Mouse (Mus musculus) embryo, embryonic 10.5 days (tissue): ENCODE results near the gene Chd2.

Experiments
- DNase-seq: peaks from one replicate; pipeline ENCODE4 v3.0.0-alpha.2; 2015; ENCODE audit warnings: low spot score

Chd2 gene

GRCm38 (mm10) chr7:73441802-73442201 is 99.8 kb downstream of the Chd2 start:
- no peak for DNase-seq

- DNase-seq: no peak
Measured at GRCm38 (mm10) chr7:73435685-73436084, 105.9 kb downstream of the Chd2 start.

- no peak for DNase-seq
Measured at GRCm38 (mm10) chr7:73434336-73434677, 107.3 kb downstream of the Chd2 start.

- no peak for DNase-seq
Measured at GRCm38 (mm10) chr7:73433637-73434335, 107.8 kb downstream of the Chd2 start.

- no peak for DNase-seq
Measured at GRCm38 (mm10) chr7:73428525-73428924, 113.1 kb downstream of the Chd2 start.

GRCm38 (mm10) chr7:73427794-73428193 is 113.8 kb downstream of the Chd2 start:
- DNase-seq: no peak

GRCm38 (mm10) chr7:73426752-73427386 is 114.8 kb downstream of the Chd2 start:
- DNase-seq: no peak

GRCm38 (mm10) chr7:73426235-73426634 is 115.4 kb downstream of the Chd2 start:
- DNase-seq: no peak

GRCm38 (mm10) chr7:73425451-73425850 is 116.2 kb downstream of the Chd2 start:
- DNase-seq: no peak

GRCm38 (mm10) chr7:73424705-73425104 is 116.9 kb downstream of the Chd2 start:
- DNase-seq: no peak

- peak; percentile 57 for DNase-seq
Measured at GRCm38 (mm10) chr7:73424243-73424642, 117.4 kb downstream of the Chd2 start.

- DNase-seq: no peak
Measured at GRCm38 (mm10) chr7:73423236-73423635, 118.4 kb downstream of the Chd2 start.

GRCm38 (mm10) chr7:73422223-73423113 is 119.2 kb downstream of the Chd2 start:
- peak; percentile 88 for DNase-seq

- no peak for DNase-seq
Measured at GRCm38 (mm10) chr7:73421278-73422015, 120.2 kb downstream of the Chd2 start.

- no peak for DNase-seq
Measured at GRCm38 (mm10) chr7:73420827-73421226, 120.8 kb downstream of the Chd2 start.

GRCm38 (mm10) chr7:73419375-73419774 is 122.3 kb downstream of the Chd2 start:
- no peak for DNase-seq

GRCm38 (mm10) chr7:73414192-73414591 is 127.4 kb downstream of the Chd2 start:
- no peak for DNase-seq

- DNase-seq: no peak
Measured at GRCm38 (mm10) chr7:73412419-73412818, 129.2 kb downstream of the Chd2 start.

GRCm38 (mm10) chr7:73411986-73412385 is 129.6 kb downstream of the Chd2 start:
- no peak for DNase-seq

- no peak for DNase-seq
Measured at GRCm38 (mm10) chr7:73411523-73411922, 130.1 kb downstream of the Chd2 start.

GRCm38 (mm10) chr7:73405550-73405949 is 136.1 kb downstream of the Chd2 start:
- no peak for DNase-seq

- DNase-seq: no peak
Measured at GRCm38 (mm10) chr7:73403538-73403937, 138.1 kb downstream of the Chd2 start.
